Mouse (Mus musculus): ENCODE results near the gene Neu3. TPM values are rescaled to one million over a fixed set of nuclear protein-coding genes. Genes with fewer than 3 reads are reported as not detected.
"Not testable (repeated sequence)": the region's sequence is repeated elsewhere in the genome, so short reads cannot be mapped to it uniquely, and the experiment has no call there.

Neu3 gene
- total and polyA plus RNA-seq, 3 experiments, result 3.1 to 3.5 TPM; not detected in 1

- no peak overlapping the region for H3K27ac ChIP-seq (ENCODE audit: control insufficient read depth, low read depth, low read length)
- H3K36me3 ChIP-seq (ENCODE audit: control insufficient read depth in 1 of 2, insufficient read depth in 2 of 2, low read length in 2 of 2), result no peaks in the 10 kb centered on the region; a peak in 1 of 4 replicates
These were observed 16.6 kb downstream of the Neu3 start for GRCm38 (mm10) chr7:99811661-99812060.

GRCm38 (mm10) chr7:99810814-99811213 is 17.4 kb downstream of the Neu3 start:
- no peak overlapping the region for H3K27ac ChIP-seq (ENCODE audit: control insufficient read depth, low read depth, low read length)
- no peak for TF ChIP-seq ZC3H11A (IDR thresholded peaks at IDR 0.05; ENCODE audit: low read depth, low read length)
- no peak for TF ChIP-seq MAFK (IDR thresholded peaks at IDR 0.05; ENCODE audit: borderline replicate concordance, low read depth, low read length)
- no peak for TF ChIP-seq GABPA (IDR thresholded peaks at IDR 0.05; ENCODE audit: low read depth, low read length)
- no peak overlapping the region for H3K9ac ChIP-seq (ENCODE audit: control insufficient read depth, low read depth, low read length, poor library complexity, severe bottlenecking)
- H3K79me2 ChIP-seq (ENCODE audit: control insufficient read depth, insufficient read depth, low read length, poor library complexity), result no peaks in the 10 kb centered on the region
- no peak overlapping the region for H3K4me3 ChIP-seq (ENCODE audit: control insufficient read depth in 1 of 2, insufficient read depth in 1 of 2, low read depth in 2 of 2, low read length in 2 of 2)
- H3K4me1 ChIP-seq (ENCODE audit: control insufficient read depth in 1 of 2, insufficient read depth in 2 of 2, low read length in 2 of 2), result peaks cover 0 to 2% of the 10 kb centered on the region in 2 experiments; a peak in 1 of 4 replicates
- no peaks in the 10 kb centered on the region for H3K9me3 ChIP-seq (replicated peaks; ENCODE audit: insufficient read depth, low read length)
- peaks cover 0 to 2% of the 10 kb centered on the region in 2 experiments; a peak in 3 of 4 replicates for H3K36me3 ChIP-seq (ENCODE audit: control insufficient read depth in 1 of 2, insufficient read depth in 2 of 2, low read length in 2 of 2)
- no peaks in the 10 kb centered on the region for H3K27me3 ChIP-seq (ENCODE audit: control insufficient read depth in 1 of 2, insufficient read depth in 2 of 2, low read length in 2 of 2)
- no peak for DNase-seq (ENCODE audit: low read depth, low spot score)

More at GRCm38 (mm10) chr7:99811661-99812060, 16.6 kb downstream of the Neu3 start:
- Histone ChIP-seq H3K4me3 (ENCODE audit: control insufficient read depth in 1 of 2, insufficient read depth in 1 of 2, low read depth in 2 of 2, low read length in 2 of 2) (no peak overlapping the region), H3K9me3 (replicated peaks; ENCODE audit: insufficient read depth, low read length) (no peaks in the 10 kb centered on the region), H3K9ac (ENCODE audit: control insufficient read depth, low read depth, low read length, poor library complexity, severe bottlenecking) (no peak overlapping the region), H3K27me3 (ENCODE audit: control insufficient read depth in 1 of 2, insufficient read depth in 2 of 2, low read length in 2 of 2) (no peaks in the 10 kb centered on the region), H3K4me1 (ENCODE audit: control insufficient read depth in 1 of 2, insufficient read depth in 2 of 2, low read length in 2 of 2) (no peaks in the 10 kb centered on the region), H3K79me2 (ENCODE audit: control insufficient read depth, insufficient read depth, low read length, poor library complexity) (no peaks in the 10 kb centered on the region)
- DNase-seq (ENCODE audit: low read depth, low spot score), result no peak
- TF ChIP-seq POLR2AphosphoS2 (IDR thresholded peaks at IDR 0.05; ENCODE audit: low read length) (no peak), GATA1 (IDR thresholded peaks at IDR 0.05; ENCODE audit: low read depth, low read length) (no peak), SMC3 (IDR thresholded peaks at IDR 0.05; ENCODE audit: low read depth, low read length) (no peak), MXI1 (IDR thresholded peaks at IDR 0.05; ENCODE audit: low read depth, low read length) (no peak), MAZ (IDR thresholded peaks at IDR 0.05; ENCODE audit: low read depth, low read length) (no peak), CTCF (IDR thresholded peaks at IDR 0.05 in 2 of 3, conservative IDR thresholded peaks at IDR 0.05 in 1 of 3; ENCODE audit: control insufficient read depth in 1 of 3, insufficient read depth in 1 of 3, low read depth in 2 of 3, low read length in 3 of 3, poor library complexity in 1 of 3, severe bottlenecking in 1 of 3) (no peak), HCFC1 (IDR thresholded peaks at IDR 0.05; ENCODE audit: low read depth, low read length) (no peak), NELFE (IDR thresholded peaks at IDR 0.05; ENCODE audit: low read depth, low read length) (no peak), POLR2A (IDR thresholded peaks at IDR 0.05; ENCODE audit: control insufficient read depth in 1 of 2, insufficient read depth in 1 of 2, low read depth in 1 of 2, low read length in 2 of 2, poor library complexity in 1 of 2) (no peak), RCOR1 (IDR thresholded peaks at IDR 0.05; ENCODE audit: low read depth, low read length) (no peak)

GRCm38 (mm10) chr7:99807043-99807442 is 21.2 kb downstream of the Neu3 start:
- not testable (repeated sequence) for H3K9ac ChIP-seq (ENCODE audit: control insufficient read depth, low read depth, low read length, poor library complexity, severe bottlenecking); H3K79me2 ChIP-seq (ENCODE audit: control insufficient read depth, insufficient read depth, low read length, poor library complexity); H3K9me3 ChIP-seq (replicated peaks; ENCODE audit: insufficient read depth, low read length); H3K4me3 ChIP-seq (ENCODE audit: control insufficient read depth in 1 of 2, insufficient read depth in 1 of 2, low read depth in 2 of 2, low read length in 2 of 2); H3K27ac ChIP-seq (ENCODE audit: control insufficient read depth, low read depth, low read length); H3K27me3 ChIP-seq (ENCODE audit: control insufficient read depth in 1 of 2, insufficient read depth in 2 of 2, low read length in 2 of 2); DNase-seq (ENCODE audit: low read depth, low spot score)
- peaks cover 0 to 26% of the 10 kb centered on the region in 2 experiments; a peak in 3 of 4 replicates for H3K36me3 ChIP-seq (ENCODE audit: control insufficient read depth in 1 of 2, insufficient read depth in 2 of 2, low read length in 2 of 2)
- peaks cover 16 to 18% of the 10 kb centered on the region in 2 experiments for H3K4me1 ChIP-seq (ENCODE audit: control insufficient read depth in 1 of 2, insufficient read depth in 2 of 2, low read length in 2 of 2)
